7 mouse cellular contexts compared by ENCODE assay signal in the genomic region with DNA sequence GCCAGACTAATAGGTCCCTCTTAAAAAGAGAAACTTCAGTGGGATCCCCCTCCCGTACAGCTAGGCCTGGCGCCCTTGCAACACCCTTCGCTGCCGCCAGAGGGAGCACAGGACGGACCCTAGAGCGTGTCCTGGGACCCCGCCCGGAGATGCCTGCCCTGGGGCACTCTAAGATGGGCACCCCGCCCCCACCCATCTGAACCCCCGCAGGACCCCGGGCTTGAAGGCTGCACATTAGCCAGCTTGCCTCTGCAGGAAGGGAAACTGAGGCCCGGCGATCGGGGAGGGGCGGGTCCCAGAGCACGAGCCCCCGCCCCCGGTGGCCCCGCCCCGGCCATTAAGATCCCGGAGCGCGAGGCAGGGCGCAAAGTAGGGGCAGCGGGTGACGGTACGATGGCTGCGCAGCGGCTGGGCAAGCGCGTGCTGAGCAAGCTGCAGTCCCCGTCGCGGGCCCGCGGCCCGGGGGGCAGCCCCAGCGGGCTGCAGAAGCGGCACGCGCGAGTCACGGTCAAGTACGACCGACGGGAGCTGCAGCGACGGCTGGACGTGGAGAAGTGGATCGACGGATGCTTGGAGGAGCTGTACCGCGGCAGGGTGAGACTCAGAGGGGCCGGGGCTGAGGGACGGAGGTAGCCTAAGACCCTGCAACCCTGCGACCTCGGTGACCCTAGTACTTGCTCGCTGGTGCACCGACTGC. TPM values are rescaled to one million over a fixed set of nuclear protein-coding genes. Genes with fewer than 3 reads are reported as not detected.
A peak's percentile ranks its signal among the peaks of the same experiment; 100 is the strongest.
DNase-seq lines count a peak whose midpoint lies in the region; ATAC-seq and TF ChIP-seq lines count a peak whose summit lies in the region.

A gene (plus strand): TSS at position 367 of the 697 bp plus-strand sequence.

- peak within 1 kb of the TSS; percentile 49 for H3K4me3 ChIP-seq in cerebellum, adult 2 months (replicated peaks; ENCODE audit: insufficient read depth, low read depth, low read length)
- H3K4me3 ChIP-seq in forebrain, postnatal 0 days (ENCODE audit: low read depth, low read length), result peak within 1 kb of the TSS; percentile 45
- peak within 1 kb of the TSS; percentile 51 for H3K4me3 ChIP-seq in hindbrain, embryonic 11.5 days (ENCODE audit: low read depth, low read length)
- peak within 1 kb of the TSS; percentile 52; the same call in 1 of the 2 replicates for H3K4me3 ChIP-seq in spleen, adult 2 months (ENCODE audit: extremely low read depth, insufficient read depth, insufficient read length)

- no peaks in the 10 kb centered on the region for H3K36me3 ChIP-seq in forebrain, postnatal 0 days (ENCODE audit: insufficient read depth)
- H3K36me3 ChIP-seq in hindbrain, embryonic 11.5 days (ENCODE audit: control insufficient read depth, insufficient read depth, low read length), result no peaks in the 10 kb centered on the region
- no peaks in the 10 kb centered on the region for H3K36me3 ChIP-seq in spleen, adult 2 months (ENCODE audit: control insufficient read depth, insufficient read depth, low read length)

- peak within 1 kb of the TSS; percentile 39; the same call in 1 of the 2 replicates for H3K27ac ChIP-seq in cerebellum, adult 2 months (ENCODE audit: insufficient read depth, low read length)
- H3K27ac ChIP-seq in forebrain, postnatal 0 days (ENCODE audit: low read depth, low read length), result no peak within 1 kb of the TSS
- H3K27ac ChIP-seq in hindbrain, embryonic 11.5 days (ENCODE audit: low read depth, low read length), result peak within 1 kb of the TSS; percentile 58
- H3K27ac ChIP-seq in spleen, adult 2 months (ENCODE audit: insufficient read depth, low read length), result peak within 1 kb of the TSS; percentile 56; the same call in 1 of the 2 replicates

- H3K27me3 ChIP-seq in cerebellum, adult 2 months (ENCODE audit: control insufficient read depth, insufficient read depth, low read length), result no peaks in the 10 kb centered on the region
- no peaks in the 10 kb centered on the region for H3K27me3 ChIP-seq in forebrain, postnatal 0 days (ENCODE audit: insufficient read depth, low read length)
- H3K27me3 ChIP-seq in hindbrain, embryonic 11.5 days (ENCODE audit: control insufficient read depth, insufficient read depth, low read length), result no peaks in the 10 kb centered on the region
- peaks cover 3% of the 10 kb centered on the region; the same call in 1 of the 2 replicates for H3K27me3 ChIP-seq in spleen, adult 2 months (ENCODE audit: control insufficient read depth, insufficient read depth, low read length)

- H3K4me2 ChIP-seq in forebrain, postnatal 0 days (ENCODE audit: low read depth), result peak within 1 kb of the TSS; percentile 77
- H3K4me2 ChIP-seq in hindbrain, embryonic 11.5 days (replicated peaks; ENCODE audit: low read depth, low read length), result peak within 1 kb of the TSS; percentile 83

- TF ChIP-seq CTCF in cerebellum, adult 2 months (IDR thresholded peaks at IDR 0.05; ENCODE audit: borderline replicate concordance, insufficient read depth, low read depth, low read length), result peak; percentile 78
- TF ChIP-seq CTCF in forebrain, postnatal 0 days (IDR thresholded peaks at IDR 0.05; ENCODE audit: low read depth), result peak; percentile 80
- TF ChIP-seq CTCF in spleen, adult 2 months (IDR thresholded peaks at IDR 0.05; ENCODE audit: extremely low read depth, insufficient read depth, insufficient read length, insufficient replicate concordance), result peak; percentile 83

- ATAC-seq in forebrain, postnatal 0 days, result peak; percentile 40; the same call in 1 of the 2 replicates
- ATAC-seq in hindbrain, embryonic 11.5 days (ENCODE audit: low FRiP score), result peak; percentile 21; the same call in 1 of the 2 replicates
- peak; percentile 68 for ATAC-seq in megakaryocyte-erythroid progenitor cell, adult 5-6 weeks (replicated peaks; ENCODE audit: low FRiP score, low TSS enrichment, poor library complexity, severe bottlenecking)

- 2% methylated on average over 59 of the region's 59 CpGs for WGBS in cerebellum, adult 2 months
- whole genome bisulfite sequencing in forebrain, postnatal 0 days, result 2% methylated on average over 53 of the region's 59 CpGs
- WGBS in hindbrain, embryonic 11.5 days, result under 1% methylated on average over 58 of the region's 59 CpGs
- WGBS in spleen, adult 2 months, result 7% methylated on average over 59 of the region's 59 CpGs

- intact Hi-C loops in left cerebral cortex, postnatal 25 days (cut with DNase I), result no loop called here

- no peak for TF ChIP-seq POLR2A in cerebellum, adult 2 months (IDR thresholded peaks at IDR 0.05; ENCODE audit: borderline replicate concordance, insufficient read depth, low read length)
- no peak for TF ChIP-seq POLR2A in spleen, adult 2 months (IDR thresholded peaks at IDR 0.05; ENCODE audit: low read depth, low read length)

- peak within 1 kb of the TSS; percentile 46 for H3K9ac ChIP-seq in forebrain, postnatal 0 days
- peak within 1 kb of the TSS; percentile 52 for H3K9ac ChIP-seq in hindbrain, embryonic 11.5 days (ENCODE audit: low read depth, low read length)

- H3K4me1 ChIP-seq in cerebellum, adult 2 months (ENCODE audit: control insufficient read depth, insufficient read depth, low read length), result peaks cover 28% of the 10 kb centered on the region
- H3K4me1 ChIP-seq in forebrain, postnatal 0 days (ENCODE audit: insufficient read depth), result 0 out of 2 replicates have a peak, but pooled peaks cover 5% of the 10 kb centered on the region
- H3K4me1 ChIP-seq in hindbrain, embryonic 11.5 days (replicated peaks; ENCODE audit: control insufficient read depth, insufficient read depth, low read length), result peaks cover 19% of the 10 kb centered on the region
- H3K4me1 ChIP-seq in spleen, adult 2 months (ENCODE audit: control insufficient read depth, insufficient read depth, insufficient read length), result peaks cover 9% of the 10 kb centered on the region

- H3K9me3 ChIP-seq in forebrain, postnatal 0 days (ENCODE audit: low read length), result no peaks in the 10 kb centered on the region
- H3K9me3 ChIP-seq in hindbrain, embryonic 11.5 days (ENCODE audit: control insufficient read depth, low read length), result no peaks in the 10 kb centered on the region

- DNase-seq in Muller cell, postnatal 12 days (ENCODE audit: inconsistent ontology term), result peak; percentile 63
- DNase-seq in cerebellum, adult 2 months, result peak; percentile 62 to 76
- DNase-seq in forebrain, postnatal 0 days, result peak; percentile 69
- DNase-seq in hindbrain, embryonic 11.5 days (ENCODE audit: low spot score), result peak; percentile 91
- DNase-seq in left cerebral cortex, postnatal 25 days (ENCODE audit: low spot score in 2 of 2), result no peak
- DNase-seq in spleen, adult 2 months (ENCODE audit: low read depth in 1 of 2, low spot score in 2 of 2), result peak in 1 of 2 experiments; percentile 67

RNA-seq across cellular contexts. Expression of the gene that starts here (rescaled TPM):
- 81.8 and 99.7 TPM in 2 replicates for polyA plus RNA-seq in cerebellum, adult 2 months (2012; rRNA removed)
- 1.5 and 2.0 TPM in 2 replicates for total RNA-seq in forebrain, postnatal 0 days (2014; rRNA removed)
- polyA plus RNA-seq in forebrain, postnatal 0 days (2015; fragmentation: Nextera tagmentation; extraction: Ambion mirVana), result 2.3 and 2.8 TPM in 2 replicates
- 33.9 and 37.0 TPM in 2 replicates for polyA plus RNA-seq in hindbrain, embryonic 11.5 days (2014; fragmentation: Nextera tagmentation; extraction: Ambion mirVana)
- total RNA-seq in left cerebral cortex, postnatal 25 days (2021), result 10 to 100 TPM; 13.6 to 14.2 TPM
- total RNA-seq in megakaryocyte-erythroid progenitor cell, adult 5-6 weeks (2014; fragmentation: Nextera tagmentation), result not detected in 2 replicates
- not detected in 2 replicates for total RNA-seq in megakaryocyte-erythroid progenitor cell, adult 5-6 weeks (2017)
- polyA plus RNA-seq in spleen, adult 2 months (2012; rRNA removed), result 27.3 and 62.6 TPM in 2 replicates

Comparison
In these comparisons a context has a peak if more than half of its experiments do, and no peak if none do; other contexts are left out.
1. Peak in ATAC-seq in megakaryocyte-erythroid progenitor cell, adult 5-6 weeks; RNA of the gene not detected or under 1 TPM.
2. DNase-seq: peak in Muller cell, postnatal 12 days (single experiment), cerebellum, adult 2 months (2 of 2), forebrain, postnatal 0 days (single experiment) and hindbrain, embryonic 11.5 days (single experiment); none in left cerebral cortex, postnatal 25 days (0 of 2).
3. Peak in every context shown above with its lines, with median percentiles within 50 percentile points of each other: H3K4me3 ChIP-seq, CTCF ChIP-seq and ATAC-seq.